Mouse (Mus musculus) kidney, postnatal 10 days (tissue): ENCODE measurements around the gene Lmntd1.
A peak's percentile ranks its signal among the peaks of the same experiment; 100 is the strongest.

ENCODE experiments used
- DNase-seq: peaks from one replicate; pipeline ENCODE4 v3.0.0; 2021; ENCODE audit warnings: mixed read lengths

Lmntd1 gene

GRCm38 (mm10) chr6:145432711-145433708, 181.1 kb downstream of the Lmntd1 start:
- peak; percentile 3 for DNase-seq

- no peak for DNase-seq
Measured at GRCm38 (mm10) chr6:145431747-145432146, 182.4 kb downstream of the Lmntd1 start.

- peak; percentile 7 for DNase-seq
Measured at GRCm38 (mm10) chr6:145427411-145427810, 186.7 kb downstream of the Lmntd1 start.

- DNase-seq: peak; percentile 3
Measured at GRCm38 (mm10) chr6:145426501-145426900, 187.6 kb downstream of the Lmntd1 start.

- peak; percentile 2 for DNase-seq
Measured at GRCm38 (mm10) chr6:145424156-145424555, 190.0 kb downstream of the Lmntd1 start.

- peak; percentile 1 for DNase-seq
Measured at GRCm38 (mm10) chr6:145423484-145423883, 190.6 kb downstream of the Lmntd1 start.

- DNase-seq: peak; percentile 3
Measured at GRCm38 (mm10) chr6:145421666-145422065, 192.5 kb downstream of the Lmntd1 start.

- DNase-seq: peak; percentile 8
Measured at GRCm38 (mm10) chr6:145420407-145420806, 193.7 kb downstream of the Lmntd1 start.

- DNase-seq: peak; percentile 1
Measured at GRCm38 (mm10) chr6:145418856-145419255, 195.3 kb downstream of the Lmntd1 start.

- no peak for DNase-seq
Measured at GRCm38 (mm10) chr6:145417720-145418440, 196.2 kb downstream of the Lmntd1 start.

GRCm38 (mm10) chr6:145417014-145417719, 197.0 kb downstream of the Lmntd1 start:
- peak; percentile 76 for DNase-seq

- peak; percentile 1 for DNase-seq
Measured at GRCm38 (mm10) chr6:145404369-145405051, 209.6 kb downstream of the Lmntd1 start.

- peak; percentile 65 for DNase-seq
Measured at GRCm38 (mm10) chr6:145401140-145401539, 213.0 kb downstream of the Lmntd1 start.

- peak; percentile 2 for DNase-seq
Measured at GRCm38 (mm10) chr6:145397881-145398280, 216.2 kb downstream of the Lmntd1 start.

- peak; percentile 12 for DNase-seq
Measured at GRCm38 (mm10) chr6:145396534-145396933, 217.6 kb downstream of the Lmntd1 start.

- peak; percentile 10 for DNase-seq
Measured at GRCm38 (mm10) chr6:145390421-145390820, 223.7 kb downstream of the Lmntd1 start.

GRCm38 (mm10) chr6:145389904-145390303, 224.2 kb downstream of the Lmntd1 start:
- DNase-seq: peak; percentile 46

GRCm38 (mm10) chr6:145387378-145387777, 226.7 kb downstream of the Lmntd1 start:
- DNase-seq: peak; percentile 1

- no peak for DNase-seq
Measured at GRCm38 (mm10) chr6:145382586-145383380, 231.3 kb downstream of the Lmntd1 start.

GRCm38 (mm10) chr6:145380961-145381360, 233.2 kb downstream of the Lmntd1 start:
- no peak for DNase-seq

GRCm38 (mm10) chr6:145379175-145379574, 234.9 kb downstream of the Lmntd1 start:
- DNase-seq: no peak
